Mouse (Mus musculus) midbrain, embryonic 13.5 days (tissue): ENCODE results near the gene Cox17. TPM values are rescaled to one million over a fixed set of nuclear protein-coding genes. Genes with fewer than 3 reads are reported as not detected.

ENCODE experiments used
- ATAC-seq: fragments of 200-750 bp; cut with Nextera tagmentation; 2 replicates; pipeline ENCODE4 v1.8.0; 2017; ENCODE audit warnings: mild to moderate bottlenecking, moderate TSS enrichment, moderate library complexity
- H3K27ac ChIP-seq: fragments of 300-500 bp; sonication (generic); 2 replicates; pipeline ENCODE4 v1.5.1; 2015; ENCODE audit warnings: inconsistent platforms, mild to moderate bottlenecking, moderate library complexity
- H3K27me3 ChIP-seq: fragments of 300-500 bp; sonication (generic); 2 replicates; pipeline ENCODE4 v1.6.1; 2015; ENCODE audit warnings: mild to moderate bottlenecking, inconsistent platforms
- H3K36me3 ChIP-seq: fragments of 300-500 bp; sonication (generic); 2 replicates; pipeline ENCODE4 v1.6.1; 2015; ENCODE audit warnings: mild to moderate bottlenecking, inconsistent platforms
- H3K4me1 ChIP-seq: fragments of 300-500 bp; sonication (generic); replicated peaks from 2 replicates; pipeline ENCODE4 v1.6.1; 2015; ENCODE audit warnings: inconsistent platforms
- H3K4me2 ChIP-seq: fragments of 300-500 bp; sonication (generic); replicated peaks from 2 replicates; pipeline ENCODE4 v1.6.1; 2015; ENCODE audit warnings: moderate library complexity, mild to moderate bottlenecking, inconsistent platforms
- H3K4me3 ChIP-seq: fragments of 300-500 bp; sonication (generic); replicated peaks from 2 replicates; pipeline ENCODE4 v1.5.1; 2015; ENCODE audit warnings: mild to moderate bottlenecking, inconsistent platforms
- H3K9ac ChIP-seq: fragments of 300-500 bp; sonication (generic); replicated peaks from 2 replicates; pipeline ENCODE4 v1.6.1; 2015; ENCODE audit warnings: mild to moderate bottlenecking, inconsistent platforms
- H3K9me3 ChIP-seq: fragments of 300-500 bp; sonication (generic); 2 replicates; pipeline ENCODE4 v1.6.1; 2016; ENCODE audit warnings: mild to moderate bottlenecking, inconsistent platforms
- WGBS: fragments of 180-500 bp; shearing (Covaris S2); methylation state at CpG from one replicate; pipeline ENCODE4 v1.1.7; 2015; 5-methylcytosine and 5-hydroxymethylcytosine counted together
- polyA plus RNA-seq: library from polyadenylated mRNA; unstranded; fragments of >200 nt; fragmentation: Nextera tagmentation; extraction: Ambion mirVana; gene quantifications from 2 replicates; pipeline ENCODE4 v1.2.1, GENCODE M21; 2015

Cox17 gene
- polyA plus RNA-seq, 1 experiment from 2014 or later = 108 TPM

GRCm38 (mm10) chr16:38363657-38364056 lies 16.9 kb downstream of the Cox17 start:
- H3K27me3 ChIP-seq = no peaks in the 10 kb centered on the region
- WGBS = 88% methylated on average over 7 of the region's 7 CpGs
- H3K4me3 ChIP-seq = no peak overlapping the region
- no peak overlapping the region for H3K4me2 ChIP-seq
- H3K36me3 ChIP-seq = no peaks in the 10 kb centered on the region
- no peak overlapping the region for H3K9ac ChIP-seq
- peaks cover 4% of the 10 kb centered on the region; the same call in 1 of the 2 replicates for H3K4me1 ChIP-seq
- H3K9me3 ChIP-seq = no peaks in the 10 kb centered on the region
- no peak for ATAC-seq
- no peak overlapping the region for H3K27ac ChIP-seq

- H3K4me3 ChIP-seq = no peak overlapping the region
- H3K27me3 ChIP-seq = no peaks in the 10 kb centered on the region
- no peak for ATAC-seq
- H3K9ac ChIP-seq = no peak overlapping the region
- no peaks in the 10 kb centered on the region for H3K36me3 ChIP-seq
- peaks cover 1% of the 10 kb centered on the region; the same call in 1 of the 2 replicates for H3K4me1 ChIP-seq
- 86% methylated on average over 10 of the region's 10 CpGs for WGBS
- H3K27ac ChIP-seq = no peak overlapping the region
- H3K4me2 ChIP-seq = no peak overlapping the region
- no peaks in the 10 kb centered on the region for H3K9me3 ChIP-seq
These were observed 18.6 kb downstream of the Cox17 start for GRCm38 (mm10) chr16:38365390-38365789.

- Histone ChIP-seq H3K4me3 (no peak overlapping the region), H3K4me1 (no peaks in the 10 kb centered on the region), H3K9me3 (no peaks in the 10 kb centered on the region), H3K4me2 (no peak overlapping the region), H3K27ac (no peak overlapping the region), H3K9ac (no peak overlapping the region), H3K27me3 (no peaks in the 10 kb centered on the region), H3K36me3 (no peaks in the 10 kb centered on the region)
- WGBS = 94% methylated on average over 4 of the region's 4 CpGs
- ATAC-seq = no peak
These were observed 19.4 kb downstream of the Cox17 start for GRCm38 (mm10) chr16:38366231-38366630.

DNA sequence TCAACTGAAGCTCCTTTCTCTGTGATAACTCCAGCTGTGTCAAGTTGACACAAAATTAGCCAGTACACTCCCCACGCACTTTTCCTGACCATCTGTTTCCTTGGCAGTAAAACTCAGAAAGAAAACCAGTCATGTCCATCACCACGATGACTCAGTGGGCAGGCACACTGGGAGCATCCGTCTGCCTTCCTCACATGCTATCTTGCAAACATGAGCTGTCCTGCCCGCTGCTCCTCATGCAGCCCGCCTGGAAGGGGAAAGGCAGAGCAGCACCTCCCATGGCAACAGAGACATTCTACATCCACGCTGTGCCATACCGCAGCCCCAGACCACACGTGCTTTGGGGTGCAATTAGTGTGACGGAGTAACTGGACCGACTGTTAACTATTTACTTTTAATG lies 21.5 kb downstream of the Cox17 start:
- H3K9ac ChIP-seq = no peak overlapping the region
- no peak overlapping the region for H3K4me3 ChIP-seq
- H3K4me2 ChIP-seq = no peak overlapping the region
- H3K9me3 ChIP-seq = no peaks in the 10 kb centered on the region
- no peak overlapping the region for H3K27ac ChIP-seq
- no peaks in the 10 kb centered on the region for H3K4me1 ChIP-seq
- no peaks in the 10 kb centered on the region for H3K36me3 ChIP-seq
- H3K27me3 ChIP-seq = no peaks in the 10 kb centered on the region
- WGBS = 73% methylated on average over 10 of the region's 10 CpGs
- no peak for ATAC-seq

- Histone ChIP-seq H3K36me3 (no peaks in the 10 kb centered on the region), H3K27ac (no peak overlapping the region), H3K9ac (no peak overlapping the region), H3K4me3 (no peak overlapping the region), H3K4me1 (no peaks in the 10 kb centered on the region), H3K9me3 (no peaks in the 10 kb centered on the region), H3K27me3 (no peaks in the 10 kb centered on the region), H3K4me2 (no peak overlapping the region)
- no peak for ATAC-seq
- 86% methylated on average over 7 of the region's 7 CpGs for WGBS
These were observed 22.2 kb downstream of the Cox17 start for GRCm38 (mm10) chr16:38369000-38369399.

- no peak overlapping the region for H3K27ac ChIP-seq
- no peak overlapping the region for H3K9ac ChIP-seq
- no peak overlapping the region for H3K4me3 ChIP-seq
- no peaks in the 10 kb centered on the region for H3K4me1 ChIP-seq
- H3K27me3 ChIP-seq = no peaks in the 10 kb centered on the region
- H3K4me2 ChIP-seq = no peak overlapping the region
- no peak for ATAC-seq
- no peaks in the 10 kb centered on the region for H3K9me3 ChIP-seq
- WGBS = 89% methylated on average over 8 of the region's 8 CpGs
- H3K36me3 ChIP-seq = no peaks in the 10 kb centered on the region
These were observed 22.6 kb downstream of the Cox17 start for GRCm38 (mm10) chr16:38369431-38369830.

GRCm38 (mm10) chr16:38369992-38370484 lies 23.2 kb downstream of the Cox17 start:
- Histone ChIP-seq H3K4me3 (no peak overlapping the region), H3K4me1 (no peaks in the 10 kb centered on the region), H3K27ac (no peak overlapping the region), H3K4me2 (no peak overlapping the region), H3K9me3 (no peaks in the 10 kb centered on the region), H3K36me3 (no peaks in the 10 kb centered on the region), H3K27me3 (no peaks in the 10 kb centered on the region), H3K9ac (no peak overlapping the region)
- no peak for ATAC-seq
- WGBS = 80% methylated on average over 4 of the region's 4 CpGs

GRCm38 (mm10) chr16:38370633-38371374 lies 24.0 kb downstream of the Cox17 start:
- Histone ChIP-seq H3K4me3 (no peak overlapping the region), H3K27me3 (no peaks in the 10 kb centered on the region), H3K9me3 (no peaks in the 10 kb centered on the region), H3K36me3 (no peaks in the 10 kb centered on the region), H3K4me2 (no peak overlapping the region), H3K4me1 (peaks cover 1% of the 10 kb centered on the region; the same call in 1 of the 2 replicates), H3K27ac (no peak overlapping the region), H3K9ac (no peak overlapping the region)
- ATAC-seq = no peak
- 89% methylated on average over 8 of the region's 8 CpGs for WGBS

GRCm38 (mm10) chr16:38371705-38372296 lies 25.0 kb downstream of the Cox17 start:
- no peak overlapping the region for H3K27ac ChIP-seq
- peaks cover 10% of the 10 kb centered on the region for H3K4me1 ChIP-seq
- no peak for ATAC-seq

DNA sequence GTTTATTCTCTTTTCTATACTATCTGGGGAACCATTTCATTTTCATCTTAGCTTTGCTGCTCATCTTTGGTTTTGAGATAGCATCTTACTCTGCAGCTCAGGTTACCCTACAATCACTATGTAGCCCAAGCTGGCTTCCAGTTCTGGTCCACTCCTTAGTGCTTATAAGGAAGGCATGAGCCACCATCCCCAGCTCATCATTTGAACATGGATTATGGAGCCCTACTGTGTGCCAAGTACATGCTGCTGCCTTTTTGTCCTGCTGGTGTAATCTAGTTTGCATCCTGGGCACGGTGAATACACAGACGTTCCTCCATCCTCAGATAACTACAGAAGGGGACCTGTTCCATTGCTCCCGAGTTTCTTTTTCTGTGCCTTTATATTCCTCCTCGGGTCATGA lies 26.1 kb downstream of the Cox17 start:
- 81% methylated on average over 4 of the region's 4 CpGs for WGBS
- no peaks in the 10 kb centered on the region for H3K36me3 ChIP-seq
- ATAC-seq = no peak

More at GRCm38 (mm10) chr16:38371705-38372296, 25.0 kb downstream of the Cox17 start:
- no peak overlapping the region for H3K9ac ChIP-seq
- H3K4me2 ChIP-seq = no peak overlapping the region
- H3K4me3 ChIP-seq = no peak overlapping the region
- no peaks in the 10 kb centered on the region for H3K9me3 ChIP-seq
- no peaks in the 10 kb centered on the region for H3K36me3 ChIP-seq
- WGBS = 90% methylated on average over 15 of the region's 15 CpGs
- H3K27me3 ChIP-seq = no peaks in the 10 kb centered on the region

DNA sequence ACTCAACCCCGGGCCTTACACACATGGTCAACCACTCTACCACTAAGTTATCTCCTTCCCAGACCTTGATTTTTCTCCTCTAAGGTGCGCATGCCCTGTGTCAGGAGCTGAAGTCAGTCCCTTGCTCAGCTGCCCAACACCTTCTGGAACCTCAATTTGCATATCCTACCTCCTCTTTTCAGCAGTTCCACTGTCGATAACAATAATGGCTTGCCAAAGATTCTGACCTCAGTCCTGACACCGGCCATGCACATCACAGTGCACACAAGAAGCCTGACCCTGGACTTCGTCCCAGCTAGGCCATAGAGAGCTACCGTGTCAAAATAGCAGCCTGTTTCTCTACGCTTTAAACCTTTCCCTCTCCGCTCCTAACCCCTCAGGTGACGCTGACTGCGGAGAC lies 26.6 kb downstream of the Cox17 start:
- Histone ChIP-seq H3K4me3 (no peak overlapping the region), H3K9ac (no peak overlapping the region), H3K27me3 (no peaks in the 10 kb centered on the region), H3K36me3 (no peaks in the 10 kb centered on the region), H3K9me3 (no peaks in the 10 kb centered on the region), H3K27ac (no peak overlapping the region), H3K4me2 (no peak overlapping the region), H3K4me1 (peaks cover 14% of the 10 kb centered on the region)
- WGBS = 81% methylated on average over 10 of the region's 10 CpGs
- ATAC-seq = no peak

More for the DNA sequence above, 26.1 kb downstream of the Cox17 start:
- H3K9ac ChIP-seq = no peak overlapping the region
- H3K4me3 ChIP-seq = no peak overlapping the region
- H3K27ac ChIP-seq = no peak overlapping the region
- H3K9me3 ChIP-seq = no peaks in the 10 kb centered on the region
- peaks cover 14% of the 10 kb centered on the region for H3K4me1 ChIP-seq
- H3K27me3 ChIP-seq = no peaks in the 10 kb centered on the region
- no peak overlapping the region for H3K4me2 ChIP-seq

DNA sequence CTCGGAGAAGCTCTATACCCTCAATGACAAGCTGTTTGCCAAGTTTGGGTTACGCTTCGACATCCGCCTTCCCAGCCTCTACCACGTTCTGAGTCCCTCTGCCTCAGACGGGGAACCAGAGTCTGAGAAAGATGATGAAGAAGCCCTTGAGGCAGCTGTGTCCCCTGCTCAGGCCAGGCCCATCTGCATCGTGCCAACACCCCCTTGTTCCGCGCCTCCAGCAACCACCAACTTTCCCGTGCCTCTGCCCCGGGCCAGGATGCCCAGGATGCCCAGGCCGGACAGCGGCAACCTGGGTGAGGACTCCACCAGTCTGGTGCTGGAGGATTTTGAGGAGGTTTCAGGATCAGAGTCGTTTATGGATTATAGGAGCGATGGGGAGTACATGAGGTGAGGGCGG lies 27.1 kb downstream of the Cox17 start:
- no peaks in the 10 kb centered on the region for H3K27me3 ChIP-seq
- no peaks in the 10 kb centered on the region for H3K9me3 ChIP-seq
- H3K4me1 ChIP-seq = peaks cover 14% of the 10 kb centered on the region
- no peak overlapping the region for H3K4me2 ChIP-seq
- no peak overlapping the region for H3K9ac ChIP-seq
- H3K27ac ChIP-seq = no peak overlapping the region
- WGBS = 83% methylated on average over 16 of the region's 16 CpGs
- H3K36me3 ChIP-seq = no peaks in the 10 kb centered on the region
- no peak overlapping the region for H3K4me3 ChIP-seq
- no peak for ATAC-seq
